Mouse (Mus musculus): Measurements from ENCODE around the gene Fgfr2. TPM values are rescaled to one million over a fixed set of nuclear protein-coding genes. Genes with fewer than 3 reads are reported as not detected.

The Fgfr2 gene
- total RNA-seq, 2 experiments from 2014 or later = 43.7 to 44.3 TPM

DNA sequence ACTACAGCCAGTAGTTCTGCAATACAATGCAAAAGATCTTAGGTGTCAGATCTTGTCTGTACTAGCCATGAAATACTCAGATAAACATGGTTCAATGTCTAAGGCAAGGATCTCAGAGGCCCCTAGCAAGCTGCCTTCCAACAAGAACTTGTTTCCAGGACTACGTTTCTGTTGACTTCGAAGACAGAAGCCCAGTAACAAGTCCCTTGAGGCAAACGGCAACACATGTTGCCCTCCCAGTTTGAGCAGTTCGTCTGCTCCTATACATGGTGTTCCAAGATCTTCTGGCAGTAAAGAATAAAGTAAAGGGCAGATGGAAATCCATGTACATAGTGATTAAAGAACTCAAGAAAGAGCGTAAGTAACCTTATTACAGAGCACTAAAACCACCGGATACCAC lies 269.8 kb downstream of the Fgfr2 start:
- no peak for DNase-seq (ENCODE audit: extremely low spot score in 1 of 2, low spot score in 1 of 2)

DNA sequence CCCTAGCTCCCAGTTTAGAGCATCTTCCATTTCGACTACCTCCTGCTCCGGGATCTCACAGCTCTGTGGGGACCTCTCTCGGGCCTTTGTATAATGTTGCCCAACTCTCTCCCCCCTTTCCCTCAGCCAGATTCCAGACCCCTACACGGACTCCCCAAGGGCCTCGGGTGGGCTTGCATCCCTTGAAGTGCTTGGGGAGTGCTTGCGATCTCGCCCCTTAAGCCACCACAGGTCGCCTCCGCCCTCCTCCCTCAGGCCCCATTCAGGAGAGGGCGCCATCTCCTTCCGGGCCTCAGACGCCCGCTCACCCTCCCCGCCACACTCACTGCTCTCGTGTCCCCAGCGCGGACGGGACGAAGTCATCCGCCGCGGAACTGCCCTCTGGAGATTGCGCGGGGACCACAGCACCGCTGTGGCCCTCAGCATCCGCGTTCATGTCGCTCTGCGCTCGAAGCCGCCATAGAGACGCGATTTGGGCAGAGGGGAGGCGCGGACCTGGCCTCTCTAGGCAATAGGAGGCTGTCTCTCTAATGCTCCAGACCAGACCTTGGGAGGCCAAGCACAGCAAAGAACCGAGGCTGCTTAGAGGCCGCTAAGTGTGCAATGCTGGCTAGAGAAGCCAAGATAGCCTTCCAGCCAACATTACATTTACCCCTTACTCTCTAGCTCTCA lies 270.8 kb downstream of the Fgfr2 start, which contains the start of gene Eef1akmt2:
Eef1akmt2 (minus strand) TSS at position 501 of the 672 bp plus-strand sequence.
- DNase-seq (ENCODE audit: extremely low spot score in 1 of 2, low spot score in 1 of 2) = peak; percentile 71 to 79

DNA sequence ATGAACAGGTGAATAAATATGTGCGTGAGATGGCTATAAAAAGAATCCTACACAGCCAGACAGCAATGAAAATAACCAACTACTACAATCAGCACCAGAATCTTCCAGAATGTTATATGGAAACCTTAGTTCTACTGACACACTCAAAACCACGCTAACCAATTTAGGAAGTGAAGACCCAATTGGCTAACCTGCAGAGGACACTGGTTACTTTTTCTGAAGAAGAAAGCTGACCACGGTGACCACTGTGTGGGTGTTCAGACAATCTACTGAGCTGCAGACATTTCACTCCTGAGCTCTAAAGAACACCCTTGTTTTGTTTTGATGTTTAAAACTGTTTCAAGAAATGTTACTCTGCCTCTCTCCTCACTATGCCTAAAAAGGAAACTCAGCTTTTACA lies 280.0 kb downstream of the Fgfr2 start:
- DNase-seq (ENCODE audit: extremely low spot score in 1 of 2, low spot score in 1 of 2) = no peak

DNA sequence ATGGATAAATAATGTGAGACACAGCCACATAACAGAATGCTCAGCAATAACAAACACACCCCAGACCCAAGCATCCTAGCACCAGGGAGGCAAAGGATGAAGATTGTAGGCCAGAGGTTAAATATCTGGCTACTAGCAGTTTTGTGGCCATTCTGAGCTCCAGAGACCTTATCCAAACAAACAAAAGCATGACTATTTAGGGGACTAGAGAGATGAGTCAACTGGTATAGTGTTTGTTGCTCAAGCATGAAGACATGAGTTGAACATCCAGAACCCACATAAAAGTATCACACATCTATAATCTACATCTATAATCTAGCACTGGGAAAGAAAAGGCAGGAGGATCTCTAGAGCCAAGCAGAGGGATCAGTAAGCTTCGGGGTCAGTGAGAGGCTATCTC lies 280.7 kb downstream of the Fgfr2 start:
- DNase-seq (ENCODE audit: extremely low spot score in 1 of 2, low spot score in 1 of 2) = no peak

DNA sequence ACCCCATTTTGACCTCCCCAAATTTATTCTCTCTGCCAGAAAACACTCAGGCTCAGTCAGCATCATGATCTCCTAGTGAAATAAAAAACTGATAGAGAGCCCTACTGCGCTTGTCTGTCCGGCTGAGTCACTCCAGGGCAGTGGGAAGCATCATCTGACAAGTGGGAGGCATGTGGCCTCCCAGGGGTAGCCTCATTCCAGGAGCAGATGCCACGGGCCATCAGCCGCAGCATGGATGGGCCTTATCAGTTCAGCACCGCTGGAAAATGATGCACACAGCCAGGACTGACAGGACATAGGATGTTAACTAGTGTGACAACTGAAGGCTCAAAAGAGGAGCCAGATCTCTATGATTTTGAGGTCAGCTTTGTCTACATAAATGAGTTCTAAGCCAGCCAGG lies 281.9 kb downstream of the Fgfr2 start:
- no peak for DNase-seq (ENCODE audit: extremely low spot score in 1 of 2, low spot score in 1 of 2)

DNA sequence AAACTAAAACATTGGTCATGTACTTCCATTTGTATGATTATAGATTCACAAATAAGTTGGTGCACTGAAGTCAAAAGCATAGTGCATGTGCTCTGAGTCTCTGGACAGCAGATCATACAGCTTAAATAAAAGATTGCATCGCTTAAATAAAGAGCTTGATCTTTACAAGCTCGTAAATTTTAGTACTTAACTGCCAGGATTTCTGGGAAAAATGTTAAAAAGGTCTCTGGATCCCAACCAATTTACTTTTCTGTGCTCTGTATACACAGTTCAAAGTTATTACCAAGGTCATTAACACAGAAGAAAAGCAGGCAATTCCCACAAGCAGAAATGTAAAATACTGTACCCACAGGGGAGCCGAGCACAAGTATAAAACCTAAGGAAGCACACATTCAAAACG lies 292.2 kb downstream of the Fgfr2 start:
- no peak for DNase-seq (ENCODE audit: extremely low spot score in 1 of 2, low spot score in 1 of 2)

DNA sequence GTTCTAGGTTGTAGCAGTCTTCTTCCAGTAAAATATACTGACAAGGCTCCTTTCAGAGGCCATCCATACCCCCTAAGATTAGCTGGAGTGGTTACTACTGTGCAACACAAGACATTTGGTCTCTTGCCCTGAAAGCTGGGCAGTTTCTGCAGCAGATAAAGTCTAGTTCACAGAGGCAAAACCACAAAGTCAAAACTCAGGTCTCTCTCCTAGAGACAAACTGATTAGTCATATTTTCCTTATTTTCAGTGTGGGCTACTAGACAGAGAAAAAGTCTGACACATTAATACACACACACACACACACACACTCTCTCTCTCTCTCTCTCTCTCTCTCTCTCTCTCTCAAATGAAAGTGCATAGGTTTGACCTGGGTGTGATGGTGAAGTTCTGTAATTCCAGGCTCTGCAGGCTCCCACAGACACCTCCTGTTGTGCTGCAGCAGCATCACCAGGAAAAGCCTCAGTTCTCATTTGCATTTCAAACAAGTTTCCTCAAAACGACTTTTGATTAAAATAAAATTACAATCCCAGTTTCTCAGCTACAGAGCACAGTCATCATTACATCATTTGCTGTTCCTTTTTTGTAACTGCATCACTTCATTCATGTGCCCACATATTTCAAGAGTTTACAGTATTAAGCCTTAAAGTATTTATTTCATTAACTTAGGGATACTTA lies 298.7 kb downstream of the Fgfr2 start:
- DNase-seq (ENCODE audit: extremely low spot score in 1 of 2, low spot score in 1 of 2) = no peak

DNA sequence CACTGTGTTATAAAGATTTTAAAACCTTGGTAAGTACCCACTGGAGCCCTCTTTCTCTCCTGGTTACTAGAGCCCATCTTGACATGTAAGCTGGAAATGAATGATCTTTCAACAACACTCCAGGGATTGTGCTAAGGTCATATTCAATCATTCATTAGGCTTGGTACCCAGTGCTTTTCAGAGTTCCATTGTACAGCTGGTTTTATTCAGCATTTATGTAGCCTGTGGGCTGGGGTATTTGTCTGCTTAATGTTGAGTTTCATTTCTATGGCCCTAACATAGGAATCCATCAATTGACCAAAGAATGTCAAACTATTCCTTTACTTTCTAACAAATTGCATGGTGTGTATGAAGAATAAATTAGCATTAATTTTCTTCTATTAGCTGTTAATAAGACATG lies 299.3 kb downstream of the Fgfr2 start:
- no peak for DNase-seq (ENCODE audit: extremely low spot score in 1 of 2, low spot score in 1 of 2)

DNA sequence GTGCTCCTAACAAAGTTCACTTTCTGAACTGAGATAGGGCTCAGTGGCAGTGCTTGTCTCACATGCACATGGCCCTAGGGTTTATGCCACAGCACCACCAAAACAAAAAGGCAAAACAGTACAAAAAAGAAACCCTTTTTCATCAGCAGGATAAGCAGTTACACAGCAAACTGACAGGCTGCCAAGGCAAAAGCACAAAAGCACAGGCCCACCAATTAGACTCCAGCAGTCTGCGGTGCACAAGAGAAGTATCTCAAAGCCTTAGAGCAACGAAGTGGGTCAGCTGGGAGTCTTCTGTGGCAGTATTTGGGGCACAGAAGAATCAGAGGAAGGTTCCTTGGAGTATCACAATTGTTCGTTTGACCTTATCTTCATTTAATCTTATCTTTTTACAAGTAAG lies 302.5 kb downstream of the Fgfr2 start:
- DNase-seq (ENCODE audit: extremely low spot score in 1 of 2, low spot score in 1 of 2) = no peak

DNA sequence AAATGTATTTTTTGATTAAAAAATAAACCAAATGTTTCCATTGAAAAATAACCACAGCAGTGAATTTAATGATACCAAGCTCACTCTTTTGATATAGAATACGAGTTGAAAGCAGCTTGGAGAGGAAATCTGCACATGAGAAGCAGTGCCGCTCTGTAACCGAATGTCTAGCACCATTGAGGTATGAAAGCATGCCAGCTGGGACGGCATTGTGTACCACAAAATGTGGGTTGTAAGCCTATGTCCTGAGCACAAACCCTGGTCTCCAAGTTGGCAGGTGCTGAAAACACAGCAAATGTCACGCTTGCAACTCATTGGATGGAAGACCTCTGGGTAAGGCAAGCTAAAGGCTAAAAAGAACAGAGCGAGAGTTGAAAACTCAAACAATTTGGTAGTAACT lies 306.1 kb downstream of the Fgfr2 start:
- no peak for DNase-seq (ENCODE audit: extremely low spot score in 1 of 2, low spot score in 1 of 2)

DNA sequence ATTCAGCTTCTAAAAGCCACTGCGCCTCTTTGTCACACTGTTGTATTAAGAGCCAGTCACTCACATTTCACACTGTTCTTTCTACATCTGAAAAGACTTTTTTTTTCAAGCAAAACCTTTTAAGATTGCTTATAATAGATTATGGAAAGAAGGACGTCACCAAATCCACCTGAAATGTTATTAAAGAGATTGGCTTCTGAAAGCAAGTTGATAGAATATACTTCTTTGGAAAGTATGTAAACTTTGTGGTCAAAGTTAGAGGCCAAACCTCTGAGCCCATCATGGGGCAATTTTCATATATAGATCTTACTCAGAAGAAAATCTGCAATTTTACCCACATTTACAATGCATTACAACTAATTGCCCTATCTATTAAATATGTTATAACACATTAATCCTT lies 306.6 kb downstream of the Fgfr2 start:
- DNase-seq (ENCODE audit: extremely low spot score in 1 of 2, low spot score in 1 of 2) = no peak

DNA sequence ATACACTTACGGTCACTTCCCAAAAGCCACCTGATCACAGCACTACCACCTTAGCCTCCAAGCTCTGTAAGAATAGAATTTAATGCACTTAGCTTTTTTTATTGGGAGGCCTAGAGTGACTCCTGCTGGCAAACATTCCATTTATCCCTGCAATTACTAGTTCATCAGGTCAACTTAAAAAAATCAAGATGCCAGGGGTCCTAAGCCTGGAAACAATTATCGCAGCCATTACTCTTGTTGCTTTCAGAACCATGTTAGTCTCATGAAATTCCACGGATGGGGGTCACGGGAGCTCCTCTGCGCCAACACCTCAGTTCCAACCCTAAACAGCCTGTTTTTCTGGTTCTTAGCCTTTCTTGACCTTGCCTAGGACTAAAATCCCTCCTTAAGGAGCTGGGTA lies 308.1 kb downstream of the Fgfr2 start:
- no peak for DNase-seq (ENCODE audit: extremely low spot score in 1 of 2, low spot score in 1 of 2)

DNA sequence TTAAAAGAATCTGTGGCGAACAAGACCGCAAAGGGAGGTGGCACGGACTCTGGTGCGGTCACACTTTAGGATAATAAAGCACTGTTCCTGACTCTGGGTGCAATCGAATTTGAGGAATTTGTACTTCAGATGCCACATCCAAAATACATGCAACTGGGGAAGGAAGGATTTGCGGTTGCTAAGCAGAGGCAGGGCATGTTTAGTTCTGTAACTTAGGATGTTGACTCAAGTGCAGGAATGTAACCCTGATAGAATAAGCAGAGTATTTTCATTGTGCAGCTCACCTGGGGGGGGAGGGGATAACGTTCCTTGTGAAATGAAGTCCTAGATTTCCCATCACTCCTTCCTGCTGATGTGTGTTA lies 309.1 kb downstream of the Fgfr2 start:
- DNase-seq (ENCODE audit: extremely low spot score in 1 of 2, low spot score in 1 of 2) = no peak

DNA sequence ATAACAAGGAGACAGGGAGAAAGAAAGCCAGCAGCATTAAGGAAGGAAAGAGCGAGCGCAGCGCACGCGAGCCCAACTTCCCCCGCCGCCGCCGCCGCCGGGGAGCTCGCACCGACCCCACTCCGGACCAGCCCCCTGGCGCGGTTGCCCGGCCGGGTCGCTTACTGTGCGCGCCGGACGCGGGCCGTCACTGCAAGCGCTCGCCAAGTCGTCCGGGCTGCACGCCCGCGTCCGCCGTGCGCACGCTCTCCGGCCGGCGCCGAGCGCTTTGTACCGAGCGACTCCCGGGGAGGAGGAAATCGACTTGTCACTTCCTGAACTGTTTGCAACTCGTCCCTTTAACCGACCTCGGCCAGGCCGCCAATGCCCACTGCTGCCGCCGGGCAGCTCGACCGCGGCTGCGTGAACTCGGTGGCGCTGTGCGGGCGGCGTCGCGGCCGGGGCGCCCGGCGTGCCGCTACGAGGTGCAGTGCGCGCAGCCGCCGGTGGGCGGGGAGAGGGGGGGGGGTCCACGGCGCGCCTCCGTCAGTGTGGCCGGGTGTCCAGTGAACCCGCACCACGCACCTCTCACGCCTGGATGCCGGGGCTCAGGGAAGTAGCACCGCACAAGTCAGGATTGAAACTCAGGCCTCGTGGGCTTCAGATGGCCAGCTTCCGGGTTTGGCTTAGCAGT lies 309.6 kb downstream of the Fgfr2 start, which contains the start of gene Fam53b:
Fam53b (minus strand) TSS at position 471 of the 673 bp plus-strand sequence.
- peak; percentile 58 to 68 for DNase-seq (ENCODE audit: extremely low spot score in 1 of 2, low spot score in 1 of 2)

DNA sequence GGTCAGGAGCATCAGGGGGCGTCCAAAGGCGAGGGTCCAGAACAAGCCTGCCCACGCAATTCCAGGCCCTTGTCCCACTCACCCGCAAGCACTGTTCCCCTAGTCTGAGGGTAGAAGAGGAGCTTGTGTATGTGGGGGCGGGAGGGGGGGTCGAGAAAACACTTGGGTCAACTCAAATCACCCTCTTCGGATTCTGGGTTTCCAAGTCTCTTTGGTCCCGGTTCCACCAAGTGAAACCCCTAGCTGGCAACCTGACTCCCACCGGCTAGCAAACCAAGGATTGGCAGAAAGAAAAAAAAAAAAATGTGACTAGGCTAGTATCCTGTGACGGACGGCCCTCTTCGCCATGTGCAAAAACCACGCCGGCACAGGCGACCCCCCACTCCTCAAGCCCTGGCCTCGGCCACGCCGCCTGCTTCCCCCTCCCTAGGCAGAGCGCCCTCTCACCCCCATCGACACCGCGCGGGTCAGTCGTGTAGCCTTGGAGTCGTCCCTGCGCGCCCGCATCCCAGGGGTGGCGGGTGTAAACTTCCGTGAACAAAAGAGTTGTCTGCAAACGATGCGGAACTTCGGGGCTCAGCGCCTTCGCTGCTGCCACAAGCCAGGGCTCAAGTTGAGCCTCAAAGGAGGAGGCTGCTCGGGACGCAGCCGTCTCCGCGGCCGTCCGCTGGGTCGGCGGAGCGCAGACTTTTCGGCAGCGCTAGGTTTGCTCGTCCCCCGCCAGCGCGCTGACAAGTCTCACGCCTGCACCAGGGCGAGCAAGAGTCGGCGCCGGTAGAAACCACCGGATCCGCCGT lies 310.3 kb downstream of the Fgfr2 start:
- DNase-seq (ENCODE audit: extremely low spot score in 1 of 2, low spot score in 1 of 2) = peak in 1 of 2 experiments; percentile 48

DNA sequence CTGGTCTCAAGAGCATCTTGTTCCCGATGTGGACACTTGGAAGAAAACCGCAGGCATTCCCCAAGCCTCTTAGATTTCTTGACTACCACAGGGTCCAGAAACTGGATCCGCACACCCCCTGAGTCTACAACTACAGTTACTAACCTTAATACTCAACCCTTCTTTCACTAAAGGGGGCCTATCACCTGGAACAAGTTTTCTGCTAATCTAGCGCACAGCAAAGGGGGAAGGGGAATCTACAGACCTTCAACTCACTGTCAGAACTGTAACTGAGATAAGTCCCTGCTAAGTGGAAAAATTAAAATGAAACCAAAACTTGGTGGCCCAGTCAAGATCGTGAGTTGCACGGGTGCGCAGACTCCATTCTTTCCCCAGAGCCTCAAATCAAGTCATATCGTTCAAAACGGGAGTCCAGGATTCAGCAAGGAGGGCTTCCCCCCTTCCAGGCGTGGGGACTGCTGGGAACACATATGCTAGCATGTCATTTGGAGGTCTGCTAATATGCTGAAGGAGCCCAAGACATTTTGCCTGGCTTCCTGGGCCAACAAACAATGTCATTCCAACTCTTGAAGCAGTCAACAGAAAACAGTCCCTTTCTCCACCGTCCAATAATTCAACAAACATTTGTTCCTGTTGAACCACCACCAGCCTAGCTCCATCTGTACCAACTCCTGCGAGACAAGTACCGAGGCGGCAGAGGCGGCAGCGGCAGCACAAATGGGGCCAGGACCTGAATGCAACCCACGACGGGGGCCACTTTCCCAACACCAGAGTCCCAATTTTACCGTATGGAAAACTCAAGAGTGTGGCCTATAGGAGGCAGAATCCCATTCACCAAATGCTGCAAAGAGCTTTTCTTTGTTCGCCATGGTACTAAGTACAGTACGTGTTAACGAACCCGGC lies 311.2 kb downstream of the Fgfr2 start:
- DNase-seq (ENCODE audit: extremely low spot score in 1 of 2, low spot score in 1 of 2) = no peak

DNA sequence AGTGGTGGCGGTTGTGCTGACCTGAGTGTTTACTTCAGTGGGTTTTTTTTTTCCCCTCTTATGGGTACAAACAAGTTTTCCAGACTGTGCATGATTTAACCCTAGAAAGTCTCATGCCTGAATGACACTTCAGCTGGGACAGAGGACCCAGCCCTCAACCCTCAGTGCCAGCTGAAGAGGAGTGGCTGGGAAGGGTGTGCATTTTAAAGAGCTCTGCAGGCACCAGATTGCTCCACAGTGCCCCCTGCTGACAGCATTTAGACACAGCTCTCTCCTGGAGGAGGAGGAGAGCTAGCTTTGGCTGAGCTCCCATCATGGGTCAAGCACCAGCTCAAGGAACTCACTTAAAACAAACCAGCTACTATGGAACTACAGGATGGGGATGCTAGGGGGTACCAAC lies 312.3 kb downstream of the Fgfr2 start:
- peak; percentile 81 to 98 for DNase-seq (ENCODE audit: extremely low spot score in 1 of 2, low spot score in 1 of 2)

DNA sequence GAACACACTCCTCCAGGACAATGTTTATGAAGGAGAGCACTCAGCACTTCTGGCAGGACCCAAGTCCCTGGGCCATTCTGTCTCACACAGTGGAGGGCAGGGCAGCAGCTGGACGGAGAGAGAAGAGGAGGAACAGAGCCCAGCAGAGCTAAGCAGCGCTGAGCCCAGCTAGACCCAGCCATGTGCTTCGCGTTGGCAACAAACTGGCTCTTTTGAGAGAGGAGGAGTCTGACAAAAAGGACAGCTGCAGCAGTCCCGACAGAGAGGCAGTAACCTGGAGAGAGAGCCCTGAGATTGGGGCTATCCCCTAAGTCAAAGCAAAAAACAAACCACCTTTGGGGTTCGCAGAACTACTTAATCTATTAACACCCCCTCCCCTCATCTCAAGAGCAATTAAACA lies 312.8 kb downstream of the Fgfr2 start:
- no peak for DNase-seq (ENCODE audit: extremely low spot score in 1 of 2, low spot score in 1 of 2)

DNA sequence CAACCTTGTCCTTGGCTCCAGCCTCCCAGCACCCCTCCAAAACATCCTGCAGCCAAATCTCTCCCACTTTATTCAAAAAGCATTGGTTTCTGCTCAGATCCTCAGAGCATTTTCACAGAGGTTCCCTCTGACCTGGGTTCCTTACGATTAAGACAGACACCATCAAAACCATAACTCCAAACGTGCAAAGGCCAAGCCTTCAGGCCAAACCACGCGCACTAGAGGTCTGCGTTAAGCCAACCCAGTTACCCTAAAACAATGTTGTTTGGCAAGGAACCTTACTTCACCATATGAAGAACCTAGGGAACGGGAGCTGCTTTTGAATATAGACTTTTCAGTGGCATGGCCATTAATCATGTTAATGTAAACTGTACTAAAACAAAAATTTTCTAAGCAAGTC lies 313.4 kb downstream of the Fgfr2 start:
- DNase-seq (ENCODE audit: extremely low spot score in 1 of 2, low spot score in 1 of 2) = no peak
